Comparison of ENCODE assay signal across 9 mouse cellular contexts in the genomic region with DNA sequence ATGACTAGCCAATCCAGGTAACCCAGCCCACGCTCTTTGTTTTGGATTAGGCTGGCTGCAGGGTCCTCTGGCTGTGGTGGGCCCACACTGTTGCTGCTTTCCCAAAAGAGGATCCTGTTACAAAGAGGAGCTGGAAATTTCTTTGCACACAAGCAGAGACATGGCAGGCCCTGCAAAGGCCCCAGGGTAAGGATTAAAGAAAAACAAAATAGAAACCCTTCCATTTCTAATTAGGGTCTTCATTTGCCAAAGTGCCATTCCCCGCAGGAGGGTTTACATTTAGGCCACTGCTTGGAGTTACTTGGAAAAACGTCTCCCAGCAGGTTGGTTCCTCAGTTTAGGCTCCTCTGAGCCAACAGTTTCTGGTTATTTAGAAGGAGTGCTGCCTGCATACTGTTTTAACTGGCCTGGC. TPM values are rescaled to one million over a fixed set of nuclear protein-coding genes. Genes with fewer than 3 reads are reported as not detected.
DNase-seq lines count a peak whose midpoint lies in the region; ATAC-seq and TF ChIP-seq lines count a peak whose summit lies in the region.
"Had no signal": no experiment of that assay in that cellular context is flagged by ENCODE, and none has a peak within 500 bp of the region (broad histone marks: within the 10 kb centered on the region; RNA-seq: fewer than 3 reads in every experiment).

No protein-coding gene starts in this region.

- no peak for TF ChIP-seq CTCF in stomach, postnatal 0 days (IDR thresholded peaks at IDR 0.05; ENCODE audit: low read depth)

- no peak for TF ChIP-seq EP300 in stomach, postnatal 0 days (optimal IDR thresholded peaks at IDR 0.05)

- no peak for DNase-seq in heart, adult 11 months
- DNase-seq in stomach, postnatal 0 days (ENCODE audit: low spot score): no peak
- no peak for DNase-seq in adipocyte (ENCODE audit: low spot score)
- no peak for DNase-seq in urinary bladder, adult 18-20 months (ENCODE audit: low spot score in 2 of 2)
- DNase-seq in urinary bladder, adult 2 months (ENCODE audit: low spot score): no peak
- DNase-seq: liver, embryonic 13.5 days had no signal

- ATAC-seq in heart, embryonic 13.5 days (ENCODE audit: extremely low read depth, insufficient number of reproducible peaks, low FRiP score, low TSS enrichment): no peak
- no peak for ATAC-seq in stomach, embryonic 15.5 days (ENCODE audit: insufficient read depth, low FRiP score, low read depth)
- no peak for ATAC-seq in stomach, postnatal 0 days (ENCODE audit: low FRiP score, low TSS enrichment)
- peak; percentile 44; the same call in 1 of the 2 replicates for ATAC-seq in limb, embryonic 13.5 days (ENCODE audit: low FRiP score, low read depth)

- WGBS in heart, embryonic 13.5 days: 55% methylated on average over 3 of the region's 3 CpGs
- WGBS in stomach, embryonic 15.5 days: 52% methylated on average over 3 of the region's 3 CpGs
- WGBS in stomach, postnatal 0 days: 48% methylated on average over 3 of the region's 3 CpGs
- WGBS in limb, embryonic 13.5 days: 9% methylated on average over 3 of the region's 3 CpGs

- no peak overlapping the region for H3K4me2 ChIP-seq in heart, embryonic 13.5 days
- no peak overlapping the region for H3K4me2 ChIP-seq in stomach, embryonic 15.5 days
- H3K4me2 ChIP-seq in stomach, postnatal 0 days (replicated peaks; ENCODE audit: low read depth): no peak overlapping the region
- H3K4me2 ChIP-seq in limb, embryonic 13.5 days (replicated peaks): no peak overlapping the region
- H3K4me2 ChIP-seq: liver, embryonic 13.5 days had no signal

- no peaks in the 10 kb centered on the region for H3K27me3 ChIP-seq in heart, embryonic 13.5 days (replicated peaks)
- H3K27me3 ChIP-seq in stomach, embryonic 15.5 days (replicated peaks): no peaks in the 10 kb centered on the region
- H3K27me3 ChIP-seq in stomach, postnatal 0 days (ENCODE audit: control insufficient read depth, insufficient read depth, low read length): no peaks in the 10 kb centered on the region
- no peaks in the 10 kb centered on the region for H3K27me3 ChIP-seq in limb, embryonic 13.5 days
- H3K27me3 ChIP-seq: liver, embryonic 13.5 days had no signal

- peaks cover 62% of the 10 kb centered on the region for H3K4me1 ChIP-seq in heart, embryonic 13.5 days
- H3K4me1 ChIP-seq in stomach, embryonic 15.5 days: peaks cover 17% of the 10 kb centered on the region
- peaks cover 9% of the 10 kb centered on the region for H3K4me1 ChIP-seq in stomach, postnatal 0 days (replicated peaks; ENCODE audit: control insufficient read depth, insufficient read depth)
- H3K4me1 ChIP-seq in limb, embryonic 13.5 days: peaks cover 36% of the 10 kb centered on the region
- H3K4me1 ChIP-seq: liver, embryonic 13.5 days had no signal

- 0 out of 2 replicates have a peak overlapping the region, but pooled peaks have one; percentile 19 for H3K9ac ChIP-seq in heart, embryonic 13.5 days
- no peak overlapping the region for H3K9ac ChIP-seq in stomach, embryonic 15.5 days
- no peak overlapping the region for H3K9ac ChIP-seq in stomach, postnatal 0 days (ENCODE audit: low read length)
- no peak overlapping the region for H3K9ac ChIP-seq in limb, embryonic 13.5 days
- H3K9ac ChIP-seq: liver, embryonic 13.5 days had no signal

- no peak overlapping the region for H3K4me3 ChIP-seq in heart, embryonic 13.5 days
- H3K4me3 ChIP-seq in stomach, embryonic 15.5 days (replicated peaks): no peak overlapping the region
- no peak overlapping the region for H3K4me3 ChIP-seq in stomach, postnatal 0 days (ENCODE audit: low read depth, low read length)
- no peak overlapping the region for H3K4me3 ChIP-seq in limb, embryonic 13.5 days
- H3K4me3 ChIP-seq: liver, embryonic 13.5 days had no signal

- no peaks in the 10 kb centered on the region for H3K36me3 ChIP-seq in heart, embryonic 13.5 days
- no peaks in the 10 kb centered on the region for H3K36me3 ChIP-seq in stomach, embryonic 15.5 days
- no peaks in the 10 kb centered on the region for H3K36me3 ChIP-seq in stomach, postnatal 0 days (ENCODE audit: control insufficient read depth, insufficient read depth, low read length)
- H3K36me3 ChIP-seq in limb, embryonic 13.5 days: no peaks in the 10 kb centered on the region
- H3K36me3 ChIP-seq: liver, embryonic 13.5 days had no signal

- H3K9me3 ChIP-seq in heart, embryonic 13.5 days: no peaks in the 10 kb centered on the region
- no peaks in the 10 kb centered on the region for H3K9me3 ChIP-seq in stomach, embryonic 15.5 days
- no peaks in the 10 kb centered on the region for H3K9me3 ChIP-seq in stomach, postnatal 0 days (ENCODE audit: control insufficient read depth, low read length)
- no peaks in the 10 kb centered on the region for H3K9me3 ChIP-seq in limb, embryonic 13.5 days
- H3K9me3 ChIP-seq: liver, embryonic 13.5 days had no signal

- H3K27ac ChIP-seq in heart, embryonic 13.5 days (replicated peaks): peak overlapping the region; percentile 39; the same call in 1 of the 2 replicates
- H3K27ac ChIP-seq in stomach, embryonic 15.5 days: peak overlapping the region; percentile 6; the same call in 1 of the 2 replicates
- H3K27ac ChIP-seq in stomach, postnatal 0 days (replicated peaks): no peak overlapping the region
- H3K27ac ChIP-seq in limb, embryonic 13.5 days: peak overlapping the region; percentile 81
- H3K27ac ChIP-seq: liver, embryonic 13.5 days had no signal

RNA-seq across cellular contexts. Expression of gene Kremen1, which starts 53.0 kb away (rescaled TPM):
- polyA plus RNA-seq in heart, embryonic 13.5 days (2015; fragmentation: Nextera tagmentation; extraction: Ambion mirVana): 29.0 and 29.2 TPM in 2 replicates
- 17.8 and 18.3 TPM in 2 replicates for polyA plus RNA-seq in stomach, embryonic 15.5 days (2015; fragmentation: Nextera tagmentation; extraction: Ambion mirVana)
- 12.7 and 13.4 TPM in 2 replicates for polyA plus RNA-seq in stomach, postnatal 0 days (2015; fragmentation: Nextera tagmentation; extraction: Ambion mirVana)
- 20.5 and 24.3 TPM in 2 replicates for polyA plus RNA-seq in limb, embryonic 13.5 days (2015; fragmentation: Nextera tagmentation; extraction: Ambion mirVana)
- polyA plus RNA-seq in urinary bladder, adult 2 months (2012; rRNA removed): 36.7 and 39.8 TPM in 2 replicates
